Mouse (Mus musculus): ENCODE results near the gene Ndc80. TPM values are rescaled to one million over a fixed set of nuclear protein-coding genes. Genes with fewer than 3 reads are reported as not detected.
"Not testable (repeated sequence)": the region's sequence is repeated elsewhere in the genome, so short reads cannot be mapped to it uniquely, and the experiment has no call there.

Gene Ndc80
- polyA plus RNA-seq, 1 experiment from 2014 or later: 33.3 TPM

DNA sequence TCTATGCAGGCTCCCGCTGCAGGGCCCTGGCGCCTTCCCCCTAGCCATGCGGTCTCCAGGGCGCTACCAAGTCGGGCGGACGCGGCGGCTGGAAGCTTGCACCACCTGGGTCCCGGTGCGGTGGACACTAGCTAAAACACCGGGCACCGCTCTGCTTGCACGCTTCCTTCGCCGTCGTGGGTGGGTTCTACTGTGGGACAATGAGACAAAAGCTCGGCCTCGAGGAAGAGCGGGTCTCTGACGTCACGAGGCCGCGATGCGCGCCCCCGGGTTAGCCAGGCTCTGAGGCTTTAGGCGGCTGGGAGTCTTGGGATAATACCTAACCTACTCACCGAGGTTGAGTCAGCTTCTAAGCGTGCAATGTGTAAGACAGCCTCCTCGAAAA lies 51.0 kb downstream of the Ndc80 start:
- peaks cover 13% of the 10 kb centered on the region for H3K4me1 ChIP-seq
- peak overlapping the region; percentile 90 for H3K4me2 ChIP-seq (replicated peaks)
- peak overlapping the region; percentile 62 for H3K4me3 ChIP-seq
- H3K27ac ChIP-seq: peak overlapping the region; percentile 99
- 1% methylated on average over 31 of the region's 31 CpGs for WGBS
- peak; percentile 86 for ATAC-seq (ENCODE audit: low FRiP score)
- peak overlapping the region; percentile 91 for H3K9ac ChIP-seq
- H3K36me3 ChIP-seq: no peaks in the 10 kb centered on the region
- H3K9me3 ChIP-seq (replicated peaks): no peaks in the 10 kb centered on the region
- no peaks in the 10 kb centered on the region for H3K27me3 ChIP-seq

DNA sequence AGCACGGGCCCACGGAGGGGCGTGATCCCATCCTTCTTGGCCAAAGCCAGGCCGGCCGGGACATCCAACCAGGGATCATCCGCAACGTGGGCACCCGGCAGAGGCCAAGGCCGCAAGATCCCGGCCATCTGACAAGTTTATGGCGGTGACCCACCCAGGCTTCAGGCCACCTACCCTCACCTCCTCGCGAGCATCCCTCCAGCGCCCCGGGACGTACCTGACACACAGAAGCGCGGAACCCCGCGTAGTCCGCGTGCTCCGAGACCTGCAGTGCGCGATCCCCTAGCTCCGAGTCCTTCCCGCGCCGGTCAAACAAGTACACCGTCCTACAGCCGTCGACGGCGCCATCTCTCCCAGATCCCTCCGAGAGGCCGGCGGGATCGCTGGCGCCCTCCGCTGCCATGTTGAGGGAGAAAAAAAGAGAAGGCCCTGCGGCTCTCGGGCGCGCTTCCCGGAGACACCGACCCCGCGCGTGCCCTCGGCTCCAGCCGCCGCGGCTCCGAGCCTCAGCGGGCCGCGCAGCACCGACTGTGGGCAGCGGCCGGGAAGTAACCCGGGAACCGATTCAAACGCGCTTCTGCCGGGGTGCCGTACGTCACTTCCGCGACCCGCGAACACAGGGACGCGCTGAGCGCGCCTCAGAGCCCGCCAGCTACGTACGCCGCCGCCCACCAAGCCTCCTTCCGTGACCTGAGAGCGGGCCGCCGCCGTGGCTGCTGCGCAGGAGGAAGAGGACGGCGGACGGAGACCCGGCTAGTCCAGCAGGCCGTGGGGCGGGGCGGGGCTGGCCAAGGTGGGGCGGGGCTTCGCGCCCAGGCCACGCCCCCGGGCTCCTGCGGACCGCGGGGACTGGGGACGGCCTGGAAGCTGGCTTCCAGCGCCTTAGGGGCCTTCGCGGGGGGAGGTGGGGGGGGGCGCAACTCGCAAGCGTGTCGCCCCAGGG lies 51.6 kb downstream of the Ndc80 start, which contains the start of gene Smchd1:
TSS of gene Smchd1 (minus strand) at position 582 of the 943 bp plus-strand sequence.
- H3K4me1 ChIP-seq: peaks cover 13% of the 10 kb centered on the region
- under 1% methylated on average over 100 of the region's 109 CpGs for WGBS
- H3K9me3 ChIP-seq (replicated peaks): no peaks in the 10 kb centered on the region
- peak; percentile 94 for ATAC-seq (ENCODE audit: low FRiP score)
- peak within 1 kb of the TSS; percentile 62 for H3K4me3 ChIP-seq
- peak within 1 kb of the TSS; percentile 99 for H3K27ac ChIP-seq
- no peaks in the 10 kb centered on the region for H3K27me3 ChIP-seq
- peak within 1 kb of the TSS; percentile 90 for H3K4me2 ChIP-seq (replicated peaks)
- no peaks in the 10 kb centered on the region for H3K36me3 ChIP-seq
- H3K9ac ChIP-seq: peak within 1 kb of the TSS; percentile 91

DNA sequence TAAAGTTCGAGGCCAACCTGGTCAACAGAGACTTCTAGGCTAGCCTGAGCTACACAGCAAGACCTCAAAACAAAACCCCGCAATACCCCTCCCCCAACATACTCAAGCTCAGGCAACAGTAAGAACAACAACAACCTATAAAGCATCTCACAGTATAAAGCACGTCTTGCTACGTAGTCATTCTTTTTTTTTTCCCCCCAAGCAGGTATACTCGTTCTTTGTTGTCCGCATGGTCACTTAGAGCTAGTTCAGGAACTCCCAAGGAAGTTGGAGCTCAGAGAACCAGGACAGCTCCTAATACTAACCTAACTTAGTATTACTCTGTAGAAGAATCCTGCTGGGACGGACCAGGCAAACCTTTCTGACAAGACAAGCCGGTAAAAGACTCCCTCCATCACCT lies 52.5 kb downstream of the Ndc80 start:
- H3K27me3 ChIP-seq: no peaks in the 10 kb centered on the region
- H3K4me2 ChIP-seq (replicated peaks): peak overlapping the region; percentile 90
- H3K36me3 ChIP-seq: no peaks in the 10 kb centered on the region
- peak overlapping the region; percentile 91 for H3K9ac ChIP-seq
- ATAC-seq (ENCODE audit: low FRiP score): no peak
- WGBS: 11% methylated on average over 8 of the region's 8 CpGs
- peaks cover 13% of the 10 kb centered on the region for H3K4me1 ChIP-seq
- H3K4me3 ChIP-seq: peak overlapping the region; percentile 62
- no peak overlapping the region for H3K27ac ChIP-seq
- H3K9me3 ChIP-seq (replicated peaks): no peaks in the 10 kb centered on the region

DNA sequence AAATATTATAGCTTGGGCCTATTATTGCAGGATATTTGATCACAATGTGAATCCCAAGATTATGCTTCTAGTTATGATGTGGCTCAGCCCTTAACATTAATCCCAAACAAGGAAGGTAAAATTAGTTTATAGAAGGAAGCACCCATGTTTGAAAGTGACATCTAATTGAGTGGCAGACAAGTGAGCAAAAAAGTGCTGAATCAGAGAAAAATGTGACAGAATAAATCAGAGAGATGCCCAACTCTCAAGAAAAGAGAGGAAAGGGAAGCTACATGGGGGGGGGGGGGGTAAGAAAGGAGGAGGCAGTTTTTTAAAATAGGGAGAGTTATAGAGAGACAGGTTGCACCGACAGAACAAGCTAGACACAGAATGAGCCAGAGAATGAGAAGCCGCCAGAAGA lies 55.4 kb downstream of the Ndc80 start:
- no peak for ATAC-seq (ENCODE audit: low FRiP score)
- no peaks in the 10 kb centered on the region for H3K36me3 ChIP-seq
- H3K9me3 ChIP-seq (replicated peaks): no peaks in the 10 kb centered on the region
- H3K27ac ChIP-seq: no peak overlapping the region
- H3K9ac ChIP-seq: no peak overlapping the region
- no peaks in the 10 kb centered on the region for H3K27me3 ChIP-seq
- no peak overlapping the region for H3K4me2 ChIP-seq (replicated peaks)
- H3K4me1 ChIP-seq: peaks cover 13% of the 10 kb centered on the region
- WGBS: 92% methylated on average over 2 of the region's 2 CpGs
- H3K4me3 ChIP-seq: no peak overlapping the region

DNA sequence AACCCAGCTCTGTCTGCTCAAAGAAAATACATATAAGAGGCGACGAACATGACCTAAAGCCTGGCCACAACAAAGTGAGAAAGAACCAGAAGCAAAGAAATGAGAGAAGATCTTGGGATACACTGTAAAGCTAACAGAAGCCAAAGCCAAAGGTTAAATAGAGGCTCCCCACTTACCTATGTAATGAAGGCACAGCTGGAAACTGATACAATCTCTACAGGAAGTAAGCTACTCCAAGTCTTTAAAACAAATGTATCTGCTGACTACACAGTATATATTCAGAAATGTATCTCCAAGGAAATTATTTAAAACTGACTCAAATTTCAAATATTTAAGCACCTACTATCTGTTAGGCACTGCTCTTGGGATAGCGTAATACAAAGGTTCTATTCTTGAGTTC lies 66.3 kb downstream of the Ndc80 start:
- Histone ChIP-seq H3K27ac (no peak overlapping the region), H3K9ac (no peak overlapping the region), H3K27me3 (no peaks in the 10 kb centered on the region), H3K4me1 (no peaks in the 10 kb centered on the region), H3K9me3 (replicated peaks) (no peaks in the 10 kb centered on the region), H3K36me3 (peaks cover 39% of the 10 kb centered on the region), H3K4me3 (no peak overlapping the region), H3K4me2 (replicated peaks) (no peak overlapping the region)
- ATAC-seq (ENCODE audit: low FRiP score): no peak
- 93% methylated on average over 3 of the region's 3 CpGs for WGBS

DNA sequence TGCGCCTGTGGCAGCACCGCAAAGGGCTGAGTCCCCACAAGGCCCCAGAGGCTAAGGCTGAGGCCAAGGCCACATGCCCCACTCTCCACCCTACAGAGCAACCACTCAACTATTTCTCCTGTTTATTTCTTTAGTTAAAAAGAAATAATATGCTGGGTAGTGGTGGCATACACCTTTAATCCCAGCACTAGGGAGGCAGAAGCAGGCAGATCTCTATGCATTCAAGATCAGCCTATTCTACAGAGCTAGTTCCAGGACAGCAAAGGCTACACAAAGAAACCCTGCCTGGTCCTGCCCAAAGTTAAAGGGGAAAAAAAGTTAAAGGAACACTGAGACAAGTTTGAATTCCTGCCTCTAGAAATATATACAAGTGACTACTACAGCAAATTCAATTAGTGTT lies 66.8 kb downstream of the Ndc80 start, which contains the start of gene Gm4707:
TSS of gene Gm4707 (minus strand) at position 101 of the 400 bp plus-strand sequence.
- 96% methylated on average over 2 of the region's 2 CpGs for WGBS
- Histone ChIP-seq H3K36me3 (peaks cover 42% of the 10 kb centered on the region), H3K9ac (no peak within 1 kb of the TSS), H3K27ac (no peak within 1 kb of the TSS), H3K27me3 (no peaks in the 10 kb centered on the region), H3K9me3 (replicated peaks) (no peaks in the 10 kb centered on the region), H3K4me1 (no peaks in the 10 kb centered on the region), H3K4me2 (replicated peaks) (no peak within 1 kb of the TSS), H3K4me3 (no peak within 1 kb of the TSS)
- no peak for ATAC-seq (ENCODE audit: low FRiP score)

DNA sequence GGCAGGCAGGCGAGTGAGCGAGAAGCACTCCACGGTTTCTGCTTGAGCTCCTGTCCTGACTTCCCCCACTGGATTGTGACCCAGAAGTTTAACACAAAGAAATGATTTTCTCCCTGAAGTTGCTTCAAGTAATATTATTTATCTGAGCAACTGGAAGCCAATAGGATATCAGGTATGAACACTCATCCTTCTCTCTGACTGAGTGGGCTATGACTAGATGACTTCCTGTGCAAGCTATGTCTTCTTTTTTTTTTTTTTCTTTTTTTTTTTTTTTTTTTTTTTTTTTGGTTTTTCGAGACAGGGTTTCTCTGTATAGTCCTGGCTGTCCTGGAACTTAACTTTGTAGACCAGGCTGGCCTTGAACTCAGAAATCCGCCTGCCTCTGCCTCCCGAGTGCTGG lies 69.3 kb downstream of the Ndc80 start:
- peaks cover 35% of the 10 kb centered on the region for H3K36me3 ChIP-seq
- H3K27me3 ChIP-seq; H3K4me2 ChIP-seq (replicated peaks); ATAC-seq (ENCODE audit: low FRiP score); H3K27ac ChIP-seq; H3K9ac ChIP-seq; H3K4me3 ChIP-seq; H3K4me1 ChIP-seq; H3K9me3 ChIP-seq (replicated peaks): not testable (repeated sequence)
- WGBS: 90% methylated on average over 6 of the region's 6 CpGs

Other genes with a start within 250 kb of the Ndc80 start
- 9.5 and 9.6 TPM in 2 replicates for gene Emilin2, start 214.9 kb downstream of the Ndc80 start, polyA plus RNA-seq (2016; fragmentation: Nextera tagmentation; extraction: Ambion mirVana)
- 2.8 and 3.4 TPM in 2 replicates for gene Gm4707, start 66.9 kb downstream of the Ndc80 start, polyA plus RNA-seq (2016; fragmentation: Nextera tagmentation; extraction: Ambion mirVana)
- gene Smchd1, start 51.5 kb downstream of the Ndc80 start, polyA plus RNA-seq (2016; fragmentation: Nextera tagmentation; extraction: Ambion mirVana): 59.2 and 65.3 TPM in 2 replicates
- gene Spdya, start 25.2 kb upstream of the Ndc80 start, polyA plus RNA-seq (2016; fragmentation: Nextera tagmentation; extraction: Ambion mirVana): 0.99 TPM in 2 replicates
- 66.9 and 67.4 TPM in 2 replicates for gene Wdr43, start 89.0 kb upstream of the Ndc80 start, polyA plus RNA-seq (2016; fragmentation: Nextera tagmentation; extraction: Ambion mirVana)
- gene Togaram2, start 146.4 kb upstream of the Ndc80 start, polyA plus RNA-seq (2016; fragmentation: Nextera tagmentation; extraction: Ambion mirVana): 0.07 and 0.19 TPM in 2 replicates
- gene Pcare, start 226.0 kb upstream of the Ndc80 start, polyA plus RNA-seq (2016; fragmentation: Nextera tagmentation; extraction: Ambion mirVana): not detected in 2 replicates
- gene Clip4, start 241.6 kb upstream of the Ndc80 start, polyA plus RNA-seq (2016; fragmentation: Nextera tagmentation; extraction: Ambion mirVana): 7.5 and 9.2 TPM in 2 replicates

Measured in hindbrain, embryonic 12.5 days (tissue).